Mouse (Mus musculus): ENCODE data around the gene Entpd5. TPM values are rescaled to one million over a fixed set of nuclear protein-coding genes. Genes with fewer than 3 reads are reported as not detected.

The Entpd5 gene
- 4.4 and 4.6 TPM in 2 replicates for polyA plus RNA-seq (2012; rRNA removed)

DNA sequence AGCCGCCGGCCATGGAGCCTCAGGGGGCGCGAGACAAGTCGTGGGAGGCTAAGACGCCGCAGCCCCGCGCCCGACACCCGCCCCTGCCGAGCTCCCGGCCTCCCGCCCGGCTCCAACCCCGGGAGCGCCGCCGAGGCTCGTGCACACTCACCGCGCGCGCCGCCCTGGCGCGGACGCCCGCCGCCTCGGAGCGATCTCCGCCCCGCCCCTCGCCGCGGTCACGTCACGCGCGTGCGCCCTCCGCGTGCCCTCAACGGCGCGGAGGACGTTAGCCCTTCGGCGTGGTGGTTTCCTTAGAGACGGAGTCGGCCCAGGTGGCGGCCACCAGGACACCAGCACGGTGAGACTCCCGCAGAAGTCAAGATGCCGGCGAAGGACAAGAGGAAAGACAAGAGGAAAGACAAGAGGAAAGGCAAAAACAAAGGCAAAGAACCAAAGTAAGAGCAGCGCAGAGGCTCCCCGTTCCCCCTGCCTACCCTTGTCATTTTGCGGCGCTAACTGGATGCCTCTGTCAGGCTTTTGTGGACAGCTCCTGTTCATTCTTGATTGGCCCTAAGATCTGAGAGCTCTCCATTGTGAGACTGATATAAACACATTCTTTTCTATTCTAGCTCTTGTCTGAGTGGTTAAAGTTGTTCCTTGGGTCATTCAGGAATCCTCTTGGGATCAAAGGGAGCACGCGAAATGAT lies at the start of gene Entpd5, which contains the start of gene Bbof1:
Gene Entpd5, minus strand, starts transcription at position 211 of the 689 bp plus-strand sequence.
Gene Bbof1, plus strand, starts transcription at position 253 of the 689 bp plus-strand sequence.
- TF ChIP-seq POLR2A (IDR thresholded peaks at IDR 0.05; ENCODE audit: low read depth, low read length) (peak; percentile 25; the same call in 1 of the 2 replicates), CTCF (IDR thresholded peaks at IDR 0.05; ENCODE audit: extremely low read depth, insufficient read depth, insufficient read length, insufficient replicate concordance) (no peak)
- Histone ChIP-seq H3K36me3 (ENCODE audit: control insufficient read depth, insufficient read depth, low read length) (no peaks in the 10 kb centered on the region), H3K4me1 (ENCODE audit: control insufficient read depth, insufficient read depth, insufficient read length) (no peaks in the 10 kb centered on the region), H3K4me3 (ENCODE audit: extremely low read depth, insufficient read depth, insufficient read length) (peak within 1 kb of the TSS; percentile 94), H3K27me3 (ENCODE audit: control insufficient read depth, insufficient read depth, low read length) (no peaks in the 10 kb centered on the region), H3K27ac (ENCODE audit: insufficient read depth, low read length) (peak within 1 kb of the TSS; percentile 88)
- DNase-seq (ENCODE audit: low read depth in 1 of 2, low spot score in 2 of 2), result peak; percentile 71 to 86
- WGBS, result 3% methylated on average over 60 of the region's 63 CpGs

DNA sequence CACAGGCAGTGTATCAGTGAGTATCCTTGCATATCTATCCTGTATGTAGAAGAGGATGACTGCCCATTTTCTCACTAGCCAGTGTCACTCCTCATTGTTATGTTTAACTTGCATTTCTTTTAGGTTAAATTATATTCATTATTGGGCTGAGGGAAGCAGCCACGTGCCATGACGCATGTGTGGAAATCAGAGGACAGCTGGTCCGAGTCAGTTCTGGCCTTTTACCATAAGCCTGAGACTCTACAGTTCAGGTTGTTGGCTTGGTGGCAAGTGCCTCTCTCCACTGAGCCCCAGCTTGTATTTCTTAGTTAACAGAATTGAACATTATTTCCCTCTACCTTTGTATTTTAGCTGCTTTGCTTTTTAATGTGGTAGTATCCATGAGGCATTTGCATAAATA lies 48.1 kb upstream of the Entpd5 start:
- WGBS, result 92% methylated on average over 3 of the region's 3 CpGs
- no peaks in the 10 kb centered on the region for H3K27me3 ChIP-seq (ENCODE audit: control insufficient read depth, insufficient read depth, low read length)
- H3K4me3 ChIP-seq (ENCODE audit: extremely low read depth, insufficient read depth, insufficient read length), result no peak overlapping the region
- TF ChIP-seq CTCF (IDR thresholded peaks at IDR 0.05; ENCODE audit: extremely low read depth, insufficient read depth, insufficient read length, insufficient replicate concordance) (no peak), POLR2A (IDR thresholded peaks at IDR 0.05; ENCODE audit: low read depth, low read length) (no peak)
- H3K27ac ChIP-seq (ENCODE audit: insufficient read depth, low read length), result no peak overlapping the region
- H3K36me3 ChIP-seq (ENCODE audit: control insufficient read depth, insufficient read depth, low read length), result peaks cover 14% of the 10 kb centered on the region
- DNase-seq (ENCODE audit: low read depth in 1 of 2, low spot score in 2 of 2), result no peak
- peaks cover 2% of the 10 kb centered on the region; the same call in 1 of the 2 replicates for H3K4me1 ChIP-seq (ENCODE audit: control insufficient read depth, insufficient read depth, insufficient read length)

DNA sequence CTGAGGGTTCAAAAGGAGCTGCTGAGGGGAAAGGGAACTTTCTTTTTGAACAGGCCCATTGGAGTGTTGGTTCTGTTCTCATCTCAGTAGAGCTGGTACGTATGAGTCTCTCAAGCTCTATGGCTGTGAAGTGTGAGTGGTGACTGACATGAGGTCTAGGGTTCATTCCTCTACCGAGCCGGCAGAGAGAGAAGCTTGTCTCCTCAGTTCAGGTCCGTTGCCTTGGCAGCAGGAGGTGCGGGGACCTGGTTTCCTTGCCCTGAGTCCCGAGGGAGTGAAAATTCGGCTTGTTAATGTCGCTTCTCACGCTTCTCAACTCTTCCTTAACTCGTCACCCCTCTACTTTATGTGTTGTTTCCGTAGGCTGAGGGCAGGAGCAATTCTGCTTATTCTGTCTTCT lies 43.0 kb upstream of the Entpd5 start:
- H3K36me3 ChIP-seq (ENCODE audit: control insufficient read depth, insufficient read depth, low read length), result peaks cover under 1% of the 10 kb centered on the region; the same call in 1 of the 2 replicates
- peaks cover 2% of the 10 kb centered on the region; the same call in 1 of the 2 replicates for H3K4me1 ChIP-seq (ENCODE audit: control insufficient read depth, insufficient read depth, insufficient read length)
- WGBS, result 1% methylated on average over 11 of the region's 11 CpGs
- TF ChIP-seq POLR2A (IDR thresholded peaks at IDR 0.05; ENCODE audit: low read depth, low read length), result no peak
- TF ChIP-seq CTCF (IDR thresholded peaks at IDR 0.05; ENCODE audit: extremely low read depth, insufficient read depth, insufficient read length, insufficient replicate concordance), result no peak
- peak overlapping the region; percentile 66 for H3K4me3 ChIP-seq (ENCODE audit: extremely low read depth, insufficient read depth, insufficient read length)
- H3K27ac ChIP-seq (ENCODE audit: insufficient read depth, low read length), result peak overlapping the region; percentile 58; the same call in 1 of the 2 replicates
- H3K27me3 ChIP-seq (ENCODE audit: control insufficient read depth, insufficient read depth, low read length), result no peaks in the 10 kb centered on the region
- peak; percentile 5 to 9 for DNase-seq (ENCODE audit: low read depth in 1 of 2, low spot score in 2 of 2)

DNA sequence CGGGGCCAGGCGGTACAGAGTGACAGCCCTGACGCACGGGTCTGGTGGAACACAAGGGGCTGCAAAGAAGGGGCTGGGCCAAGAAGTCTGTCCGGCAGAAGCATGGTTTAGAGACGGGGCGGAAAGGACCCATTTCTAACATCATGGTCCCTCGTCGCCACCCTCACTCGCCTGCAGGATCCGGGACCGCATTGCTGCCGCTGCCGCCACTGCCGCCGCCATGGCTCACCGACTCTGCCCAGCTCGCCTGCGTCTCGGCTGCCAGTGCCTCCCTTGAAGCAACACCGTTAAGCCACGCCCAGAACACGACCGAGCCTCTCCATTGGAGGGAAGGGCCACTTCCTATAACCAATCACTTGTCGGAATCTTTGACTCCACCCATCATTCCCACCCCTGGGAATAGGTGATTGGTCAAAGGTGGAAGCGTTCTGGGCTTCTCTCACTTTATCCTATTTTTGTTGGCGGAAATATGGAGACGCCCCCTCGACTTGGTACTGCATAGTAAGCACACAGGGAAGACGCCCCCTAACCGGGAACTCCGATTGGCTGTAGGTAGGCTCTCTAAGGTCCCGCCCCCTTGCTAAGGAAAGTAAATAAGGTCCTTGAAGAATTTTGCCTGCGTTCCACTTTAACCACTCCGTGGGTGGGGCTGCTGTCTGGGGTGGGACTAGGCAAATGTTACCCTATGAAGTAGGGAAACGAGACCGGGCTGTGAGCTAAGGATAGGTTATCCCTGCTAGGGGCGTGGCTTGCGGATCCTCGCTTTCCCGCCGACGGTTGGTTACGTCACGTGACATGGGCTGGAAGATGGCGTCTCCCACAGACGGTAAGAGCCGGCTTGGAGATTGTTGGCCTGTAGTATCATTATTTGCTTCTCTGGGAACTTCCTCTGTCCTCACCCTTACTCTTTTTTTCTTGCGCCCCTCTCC lies 42.2 kb upstream of the Entpd5 start, which contains the start of the genes Aldh6a1 and Lin52:
Gene Aldh6a1, minus strand, starts transcription at position 287 of the 929 bp plus-strand sequence.
Gene Lin52, plus strand, starts transcription at position 705 of the 929 bp plus-strand sequence.
- Histone ChIP-seq H3K4me3 (ENCODE audit: extremely low read depth, insufficient read depth, insufficient read length) (peak within 1 kb of the TSS; percentile 66), H3K36me3 (ENCODE audit: control insufficient read depth, insufficient read depth, low read length) (no peaks in the 10 kb centered on the region), H3K27ac (ENCODE audit: insufficient read depth, low read length) (peak within 1 kb of the TSS; percentile 58), H3K27me3 (ENCODE audit: control insufficient read depth, insufficient read depth, low read length) (no peaks in the 10 kb centered on the region), H3K4me1 (ENCODE audit: control insufficient read depth, insufficient read depth, insufficient read length) (peaks cover 2% of the 10 kb centered on the region; the same call in 1 of the 2 replicates)
- TF ChIP-seq POLR2A (IDR thresholded peaks at IDR 0.05; ENCODE audit: low read depth, low read length), result peak; percentile 85
- no peak for TF ChIP-seq CTCF (IDR thresholded peaks at IDR 0.05; ENCODE audit: extremely low read depth, insufficient read depth, insufficient read length, insufficient replicate concordance)
- WGBS, result under 1% methylated on average over 49 of the region's 49 CpGs
- DNase-seq (ENCODE audit: low read depth in 1 of 2, low spot score in 2 of 2), result peak; percentile 94 to 100

DNA sequence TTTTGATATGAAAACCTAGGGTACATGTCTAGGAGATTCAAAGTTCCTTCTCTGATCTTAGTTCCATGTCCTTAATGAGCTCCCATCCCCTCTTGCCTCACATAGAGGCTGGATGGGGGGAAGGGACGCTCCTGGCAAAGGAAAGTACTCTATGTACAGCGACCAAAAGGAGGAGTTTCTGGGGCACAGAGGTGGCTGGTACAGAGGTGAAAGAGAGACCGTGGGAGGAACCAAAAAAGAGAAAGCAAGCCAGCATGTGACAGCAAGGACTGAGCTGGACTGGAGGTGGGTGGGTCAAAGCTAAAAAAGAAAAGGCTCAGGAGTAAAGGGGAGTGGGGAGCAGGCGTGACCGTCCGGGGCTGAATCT lies 41.5 kb upstream of the Entpd5 start:
- H3K27ac ChIP-seq (ENCODE audit: insufficient read depth, low read length), result peak overlapping the region; percentile 58
- no peaks in the 10 kb centered on the region for H3K36me3 ChIP-seq (ENCODE audit: control insufficient read depth, insufficient read depth, low read length)
- H3K27me3 ChIP-seq (ENCODE audit: control insufficient read depth, insufficient read depth, low read length), result no peaks in the 10 kb centered on the region
- no peak for DNase-seq (ENCODE audit: low read depth in 1 of 2, low spot score in 2 of 2)
- TF ChIP-seq CTCF (IDR thresholded peaks at IDR 0.05; ENCODE audit: extremely low read depth, insufficient read depth, insufficient read length, insufficient replicate concordance), result no peak
- TF ChIP-seq POLR2A (IDR thresholded peaks at IDR 0.05; ENCODE audit: low read depth, low read length), result no peak
- WGBS, result under 1% methylated on average over 6 of the region's 6 CpGs
- H3K4me1 ChIP-seq (ENCODE audit: control insufficient read depth, insufficient read depth, insufficient read length), result peaks cover 2% of the 10 kb centered on the region; the same call in 1 of the 2 replicates
- H3K4me3 ChIP-seq (ENCODE audit: extremely low read depth, insufficient read depth, insufficient read length), result peak overlapping the region; percentile 66

DNA sequence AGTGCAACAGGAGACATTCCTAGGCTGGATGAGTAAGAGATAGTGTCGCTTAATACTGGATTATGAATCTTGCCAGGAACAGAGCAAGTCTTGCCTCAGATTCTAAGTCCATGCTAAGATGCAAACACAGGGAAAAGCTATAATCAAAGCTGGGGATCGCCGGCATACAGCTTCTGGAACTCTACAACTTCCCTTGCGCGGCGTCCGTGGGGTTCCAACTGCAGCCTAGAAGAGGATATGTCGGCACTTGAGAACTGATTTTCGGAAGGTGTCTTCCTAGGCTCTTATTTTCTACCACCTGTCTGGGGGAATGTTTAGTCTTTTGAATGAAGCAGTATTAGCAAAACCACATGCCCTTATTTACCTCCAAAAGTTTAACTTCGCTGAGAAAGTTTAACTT lies 41.1 kb upstream of the Entpd5 start:
- H3K4me3 ChIP-seq (ENCODE audit: extremely low read depth, insufficient read depth, insufficient read length), result no peak overlapping the region
- DNase-seq (ENCODE audit: low read depth in 1 of 2, low spot score in 2 of 2), result no peak
- TF ChIP-seq CTCF (IDR thresholded peaks at IDR 0.05; ENCODE audit: extremely low read depth, insufficient read depth, insufficient read length, insufficient replicate concordance) (no peak), POLR2A (IDR thresholded peaks at IDR 0.05; ENCODE audit: low read depth, low read length) (no peak)
- peaks cover 2% of the 10 kb centered on the region; the same call in 1 of the 2 replicates for H3K4me1 ChIP-seq (ENCODE audit: control insufficient read depth, insufficient read depth, insufficient read length)
- H3K27me3 ChIP-seq (ENCODE audit: control insufficient read depth, insufficient read depth, low read length), result no peaks in the 10 kb centered on the region
- WGBS, result 65% methylated on average over 10 of the region's 10 CpGs
- no peaks in the 10 kb centered on the region for H3K36me3 ChIP-seq (ENCODE audit: control insufficient read depth, insufficient read depth, low read length)
- no peak overlapping the region for H3K27ac ChIP-seq (ENCODE audit: insufficient read depth, low read length)
